Mouse (Mus musculus) myocyte (in vitro differentiated cells): ENCODE results near the gene Gm10570. TPM values are rescaled to one million over a fixed set of nuclear protein-coding genes. Genes with fewer than 3 reads are reported as not detected.

Experiments
- H3K27me3 ChIP-seq: one replicate; pipeline ENCODE4 v1.6.1; 2011; ENCODE audit not compliant: control insufficient read depth, insufficient read depth, insufficient read length
- H3K36me3 ChIP-seq: one replicate; pipeline ENCODE4 v1.6.1; 2011; ENCODE audit not compliant: control insufficient read depth, insufficient read depth
- H3K4me2 ChIP-seq: one replicate; pipeline ENCODE4 v1.6.1; 2011; ENCODE audit warnings: low read depth, control low read depth
- H3K4me3 ChIP-seq: one replicate; pipeline ENCODE4 v1.5.1; 2011; ENCODE audit warnings: mild to moderate bottlenecking, control low read depth, moderate library complexity
- H3K79me2 ChIP-seq: one replicate; pipeline ENCODE4 v1.6.1; 2011; ENCODE audit not compliant: control insufficient read depth, insufficient read depth
- H3ac ChIP-seq: one replicate; pipeline ENCODE4 v1.6.1; 2011; ENCODE audit not compliant: control insufficient read depth, insufficient read length
- CEBPB ChIP-seq: IDR thresholded peaks from 2 replicates; pipeline ENCODE4 v1.6.1; 2011; ENCODE audit warnings: mild to moderate bottlenecking, moderate library complexity; ENCODE audit not compliant: poor library complexity, insufficient read depth, severe bottlenecking
- E2F4 ChIP-seq: IDR thresholded peaks from one replicate; pipeline ENCODE4 v1.6.1; 2011; ENCODE audit warnings: mild to moderate bottlenecking, control low read depth, moderate library complexity; ENCODE audit not compliant: insufficient read depth
- MAX ChIP-seq: IDR thresholded peaks from one replicate; pipeline ENCODE4 v1.6.1; 2011; ENCODE audit warnings: low read depth, mild to moderate bottlenecking, control low read depth
- MYOD1 ChIP-seq, 3 experiments: IDR thresholded peaks; one replicate each; pipeline ENCODE4 v1.6.1; 2011; ENCODE audit warnings: control low read depth in 2 of 3, low read depth in 2 of 3, mild to moderate bottlenecking in 2 of 3, moderate library complexity in 1 of 3; ENCODE audit not compliant: insufficient read length in 2 of 3, control insufficient read depth in 1 of 3
- MYOG ChIP-seq, 3 experiments: IDR thresholded peaks; one replicate each; pipeline ENCODE4 v1.6.1; 2011; ENCODE audit warnings: control low read depth in 2 of 3, low read depth in 2 of 3, mild to moderate bottlenecking in 2 of 3; ENCODE audit not compliant: insufficient read length in 2 of 3, control insufficient read depth in 1 of 3, insufficient read depth in 1 of 3
- POLR2A ChIP-seq: IDR thresholded peaks from one replicate; pipeline ENCODE4 v1.6.1; 2011; ENCODE audit warnings: low read depth, mild to moderate bottlenecking, control low read depth, moderate library complexity; ENCODE audit not compliant: insufficient read length
- POLR2AphosphoS2 ChIP-seq: IDR thresholded peaks from one replicate; pipeline ENCODE4 v1.6.1; 2011; ENCODE audit warnings: low read depth, control low read depth; ENCODE audit not compliant: insufficient read length
- REST ChIP-seq: IDR thresholded peaks from one replicate; pipeline ENCODE4 v1.6.1; 2011; ENCODE audit warnings: mild to moderate bottlenecking, control low read depth, moderate library complexity; ENCODE audit not compliant: insufficient read depth, insufficient read length
- SRF ChIP-seq: IDR thresholded peaks from one replicate; pipeline ENCODE4 v1.6.1; 2011; ENCODE audit warnings: low read depth; ENCODE audit not compliant: control insufficient read depth, insufficient read length
- TCF12 ChIP-seq: IDR thresholded peaks from one replicate; pipeline ENCODE4 v1.6.1; 2011; ENCODE audit warnings: mild to moderate bottlenecking, control low read depth; ENCODE audit not compliant: poor library complexity, insufficient read depth, severe bottlenecking
- TCF3 ChIP-seq: IDR thresholded peaks from one replicate; pipeline ENCODE4 v1.6.1; 2011; ENCODE audit warnings: low read depth, control low read depth; ENCODE audit not compliant: insufficient read length
- USF1 ChIP-seq: IDR thresholded peaks from one replicate; pipeline ENCODE4 v1.6.1; 2011; ENCODE audit warnings: low read depth, mild to moderate bottlenecking, control low read depth, moderate library complexity
- polyA plus RNA-seq: library from polyadenylated mRNA; unstranded; fragments of >200 nt; fragmentation: generic; extraction: Trizol; gene quantifications from one replicate; pipeline ENCODE4 v1.2.1, GENCODE M21; 2012; ENCODE audit warnings: missing spikeins

Gene Gm10570
- 0.24 TPM for polyA plus RNA-seq

GRCm38 (mm10) chr4:130308231-130309081, at the start of gene Gm10570, which contains the start of gene Fabp3:
Gm10570 (minus strand) TSS chr4:130308674.
Fabp3 (plus strand) TSS chr4:130308595.
- H3K27me3 ChIP-seq: no peaks in the 10 kb centered on the region
- H3K4me2 ChIP-seq: peak within 1 kb of the TSS; percentile 73
- H3K79me2 ChIP-seq: no peaks in the 10 kb centered on the region
- peak within 1 kb of the TSS; percentile 26 for H3ac ChIP-seq
- peak within 1 kb of the TSS; percentile 29 for H3K4me3 ChIP-seq
- TF ChIP-seq TCF12: no peak
- no peak for TF ChIP-seq TCF3
- TF ChIP-seq E2F4: no peak
- peak in 1 of 3 experiments; percentile 18 for TF ChIP-seq MYOG (IDR thresholded peaks at IDR 0.05; ENCODE audit: control insufficient read depth in 1 of 3, insufficient read depth in 1 of 3, insufficient read length in 2 of 3, low read depth in 2 of 3)
- TF ChIP-seq REST: no peak
- TF ChIP-seq USF1: peak; percentile 19
- TF ChIP-seq SRF: no peak
- no peak for TF ChIP-seq MYOD1 (IDR thresholded peaks at IDR 0.05; ENCODE audit: control insufficient read depth in 1 of 3, insufficient read length in 2 of 3, low read depth in 2 of 3)
- peak; percentile 41 for TF ChIP-seq POLR2A
- no peak for TF ChIP-seq CEBPB
- no peak for TF ChIP-seq MAX
- no peak for TF ChIP-seq POLR2AphosphoS2
- no peaks in the 10 kb centered on the region for H3K36me3 ChIP-seq

- no peaks in the 10 kb centered on the region for H3K36me3 ChIP-seq
- H3K27me3 ChIP-seq: no peaks in the 10 kb centered on the region
- peaks cover 44% of the 10 kb centered on the region for H3K79me2 ChIP-seq
- H3ac ChIP-seq: no peak overlapping the region
- no peak for TF ChIP-seq MAX
- no peak for TF ChIP-seq MYOG (IDR thresholded peaks at IDR 0.05; ENCODE audit: control insufficient read depth in 1 of 3, insufficient read depth in 1 of 3, insufficient read length in 2 of 3, low read depth in 2 of 3)
- TF ChIP-seq USF1: no peak
- no peak for TF ChIP-seq E2F4
- TF ChIP-seq CEBPB: no peak
- no peak overlapping the region for H3K4me3 ChIP-seq
- H3K4me2 ChIP-seq: no peak overlapping the region
Measured at GRCm38 (mm10) chr4:130357946-130358345, 49.5 kb upstream of the Gm10570 start.

- Histone ChIP-seq H3K4me3 (no peak overlapping the region), H3K36me3 (peaks cover 15% of the 10 kb centered on the region), H3K27me3 (no peaks in the 10 kb centered on the region), H3ac (no peak overlapping the region), H3K4me2 (no peak overlapping the region), H3K79me2 (peaks cover under 1% of the 10 kb centered on the region)
- TF ChIP-seq REST (no peak), POLR2AphosphoS2 (no peak), E2F4 (no peak), USF1 (no peak), POLR2A (no peak), MYOG (IDR thresholded peaks at IDR 0.05; ENCODE audit: control insufficient read depth in 1 of 3, insufficient read depth in 1 of 3, insufficient read length in 2 of 3, low read depth in 2 of 3) (no peak), SRF (no peak), TCF3 (no peak), MYOD1 (IDR thresholded peaks at IDR 0.05; ENCODE audit: control insufficient read depth in 1 of 3, insufficient read length in 2 of 3, low read depth in 2 of 3) (no peak), MAX (no peak), TCF12 (no peak), CEBPB (no peak)
Measured at GRCm38 (mm10) chr4:130352588-130352987, 44.1 kb upstream of the Gm10570 start.

- TF ChIP-seq TCF3 (no peak), MAX (no peak), SRF (no peak), POLR2AphosphoS2 (no peak), E2F4 (no peak), USF1 (no peak)
- H3K36me3 ChIP-seq: peaks cover 16% of the 10 kb centered on the region
- H3K27me3 ChIP-seq: no peaks in the 10 kb centered on the region
- no peaks in the 10 kb centered on the region for H3K79me2 ChIP-seq
- no peak overlapping the region for H3K4me2 ChIP-seq
- H3ac ChIP-seq: no peak overlapping the region
- H3K4me3 ChIP-seq: no peak overlapping the region
Measured at GRCm38 (mm10) chr4:130350690-130351422, 42.4 kb upstream of the Gm10570 start.
